Mouse (Mus musculus): ENCODE measurements around the gene Scn3b.

The Scn3b gene

DNA sequence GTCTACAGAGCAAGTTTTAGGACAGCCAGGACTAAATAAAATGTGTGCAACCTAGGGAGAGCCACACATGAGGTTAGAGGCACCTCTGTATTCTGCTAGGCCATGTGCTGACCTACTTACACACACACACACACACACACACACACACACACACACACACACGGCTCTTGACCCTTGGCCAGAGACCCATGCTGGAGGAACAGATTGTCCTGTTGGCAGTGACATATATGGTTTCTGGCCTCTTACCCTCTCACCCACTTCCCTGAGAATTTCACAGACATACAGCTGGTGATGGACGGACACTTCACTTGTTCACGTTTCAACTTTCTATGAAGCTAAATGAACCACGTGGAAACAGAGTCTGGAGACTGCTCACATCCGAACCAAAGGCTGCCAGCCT lies 49.8 kb downstream of the Scn3b start:
- no peak for DNase-seq

DNA sequence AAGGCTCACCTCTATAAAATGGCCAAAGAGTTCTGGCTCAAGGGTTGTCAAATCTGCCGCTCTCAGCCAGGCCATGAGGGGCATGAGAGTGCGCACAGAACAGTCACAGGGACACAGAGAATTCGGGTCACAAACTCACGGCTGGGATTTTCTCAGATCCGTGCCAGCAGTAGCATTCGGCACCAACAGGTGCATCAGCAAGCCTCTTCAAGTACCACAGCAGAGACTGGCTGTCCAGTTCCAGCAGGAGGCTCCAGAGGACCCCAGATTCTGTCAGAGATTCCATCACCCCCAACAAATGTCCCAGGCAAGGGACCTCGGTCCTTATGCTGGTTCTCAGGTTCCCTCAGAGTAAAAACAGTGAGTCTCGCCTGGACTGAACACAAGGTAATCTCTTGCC lies 51.4 kb downstream of the Scn3b start:
- DNase-seq: no peak

DNA sequence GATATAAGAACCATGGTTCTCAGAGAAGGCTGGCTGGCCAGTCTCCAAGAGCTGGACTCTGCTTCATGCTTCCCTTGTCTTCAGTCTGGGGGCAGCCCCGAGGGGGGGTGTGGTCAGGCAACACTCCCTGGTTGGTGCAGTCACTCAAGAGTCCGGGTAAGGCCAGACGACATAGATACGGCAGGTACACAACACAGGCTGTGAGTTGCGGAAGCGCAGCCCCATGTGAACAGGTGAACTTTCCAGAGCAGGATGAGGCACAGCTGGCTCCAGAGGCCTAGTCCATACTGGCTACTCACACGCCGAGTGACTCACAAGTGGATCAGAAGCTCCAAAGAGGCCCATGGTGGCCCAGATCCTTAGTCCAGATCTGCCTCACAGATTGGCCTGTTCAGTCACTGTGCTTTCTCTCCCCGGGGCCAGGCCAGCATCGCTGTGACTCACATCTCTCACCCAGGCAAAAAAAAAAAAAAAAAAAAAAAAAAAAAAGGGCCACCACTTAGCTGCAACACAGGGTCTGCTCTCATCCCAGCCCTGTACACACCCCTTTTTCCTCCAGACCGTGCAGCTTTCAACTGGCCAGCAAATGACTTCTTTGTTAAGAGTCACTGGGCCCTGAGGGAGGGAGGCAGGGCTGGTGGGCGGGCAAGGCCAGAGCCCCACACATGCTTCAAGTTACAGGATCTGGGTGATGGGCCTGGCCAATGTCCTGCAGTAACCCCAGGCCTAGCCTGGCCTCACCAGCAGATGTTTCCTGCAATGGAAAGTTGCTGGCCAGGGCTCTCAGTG lies 52.1 kb downstream of the Scn3b start:
- DNase-seq: peak; percentile 52

DNA sequence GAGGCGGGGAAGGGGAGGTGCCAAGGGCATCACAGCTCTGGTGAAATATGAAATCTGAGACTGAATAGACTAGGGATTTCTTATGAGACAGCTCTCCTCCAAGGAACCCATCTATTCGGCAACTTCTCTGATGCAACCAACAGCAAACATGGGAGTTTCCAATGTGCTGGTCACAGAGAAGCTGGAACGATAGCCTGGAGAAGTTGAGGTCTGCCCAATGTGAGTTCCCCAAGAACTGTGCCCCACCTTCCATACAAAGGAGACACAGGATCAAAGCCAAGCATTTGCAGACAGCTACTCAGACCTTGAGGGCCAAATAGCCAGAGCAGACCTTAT lies 52.6 kb downstream of the Scn3b start:
- DNase-seq: no peak

DNA sequence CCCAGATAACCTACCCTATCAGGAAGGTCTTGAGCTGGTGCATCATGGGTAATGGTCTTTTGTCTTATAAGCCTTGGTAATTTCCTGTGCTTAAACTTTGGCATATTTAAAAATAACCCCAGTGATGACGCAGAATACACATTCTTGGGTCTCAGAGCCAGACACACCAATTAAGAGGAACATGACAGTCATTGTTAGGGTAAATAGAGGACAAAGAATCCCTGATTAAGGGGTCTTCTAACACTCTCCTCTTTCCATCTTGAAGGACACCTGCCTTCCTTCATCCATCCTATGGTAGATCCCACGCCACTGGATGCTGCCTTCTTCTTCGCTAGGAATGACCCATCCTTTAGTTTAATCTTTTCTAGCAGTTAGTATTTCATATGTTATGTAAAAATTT lies 53.4 kb downstream of the Scn3b start:
- no peak for DNase-seq

DNA sequence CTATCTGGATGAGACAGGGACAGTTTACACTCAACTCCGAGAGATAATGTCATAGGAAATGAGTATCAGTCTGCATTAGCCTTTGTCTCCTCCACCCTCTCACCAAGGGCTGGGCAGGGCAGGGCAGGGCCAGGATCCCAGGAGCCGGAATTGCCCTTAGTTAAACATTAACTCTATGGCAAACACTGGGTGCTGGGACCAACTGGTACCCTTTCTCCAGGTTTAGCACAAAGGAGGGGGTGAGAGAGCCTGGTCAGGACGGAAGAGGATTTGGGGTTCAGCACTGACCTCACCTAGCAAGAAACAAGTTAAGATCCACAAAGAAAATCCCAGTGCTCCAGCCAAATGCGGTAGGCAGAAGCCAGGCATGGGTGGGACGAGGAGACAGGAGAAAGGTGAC lies 54.2 kb downstream of the Scn3b start:
- peak; percentile 44 for DNase-seq

DNA sequence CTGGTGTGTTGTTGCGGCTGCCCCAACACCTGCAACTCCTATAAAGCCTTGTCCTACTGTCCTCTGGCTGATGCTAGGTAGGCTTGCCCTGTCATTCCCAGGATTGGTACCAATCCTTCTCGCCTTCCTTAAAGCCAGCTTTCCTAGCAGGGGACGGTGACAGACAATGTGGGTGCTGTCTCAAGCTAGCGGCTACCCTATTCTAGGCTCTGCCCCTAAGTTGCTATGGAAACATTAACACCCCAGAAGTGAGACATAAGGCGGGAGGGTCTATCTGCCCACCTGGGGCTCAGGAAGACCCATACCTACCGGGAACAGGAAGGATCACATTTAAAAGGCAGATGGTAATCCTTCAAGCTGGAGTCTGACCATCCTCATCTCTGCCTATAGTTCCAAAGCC lies 54.8 kb downstream of the Scn3b start:
- DNase-seq: no peak

DNA sequence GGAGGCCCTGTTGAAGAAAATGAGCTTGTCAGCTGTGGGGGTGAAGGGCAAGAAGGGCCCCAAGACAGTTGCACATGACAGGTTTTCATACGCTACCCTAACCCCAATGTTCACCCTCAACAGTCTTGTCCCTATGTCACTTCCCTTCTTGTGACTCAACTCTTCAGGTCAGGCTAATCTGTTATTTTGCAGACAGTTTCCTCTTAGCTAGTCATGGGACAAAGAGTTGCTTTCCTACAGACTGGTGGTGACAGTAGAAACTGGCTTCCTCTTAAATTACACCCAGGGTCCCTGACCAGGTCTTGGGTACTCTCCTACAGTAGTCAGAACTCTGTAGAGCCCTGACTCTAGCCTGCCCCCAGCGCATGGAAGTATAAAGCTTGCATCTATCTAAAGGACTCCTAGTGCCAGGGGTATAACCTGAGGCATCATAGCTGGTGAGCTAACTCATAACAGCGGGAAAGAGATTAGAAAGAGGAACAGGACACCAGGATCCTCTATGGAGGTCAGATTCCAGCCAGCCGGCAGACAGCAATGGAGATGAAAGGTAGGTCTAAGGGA lies 55.3 kb downstream of the Scn3b start:
- no peak for DNase-seq

DNA sequence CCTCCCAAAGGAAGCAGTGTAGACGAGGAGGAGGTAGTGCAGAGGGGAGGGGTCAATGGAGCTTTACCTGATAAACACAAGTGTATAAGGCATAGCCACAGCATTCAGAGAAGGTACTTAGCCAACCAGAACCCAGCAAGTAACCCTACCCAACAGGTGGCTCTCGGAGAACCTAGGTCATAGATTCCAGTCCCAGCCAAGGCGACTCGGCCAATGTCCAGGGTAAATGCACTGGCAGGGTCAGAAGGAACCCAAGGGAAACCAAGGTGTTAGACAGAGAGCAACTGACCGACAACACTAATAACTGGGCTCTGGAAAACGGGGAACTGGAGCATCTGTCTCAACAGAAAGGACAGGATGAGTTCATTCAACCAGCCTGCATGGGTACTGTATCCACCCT lies 55.8 kb downstream of the Scn3b start:
- DNase-seq: no peak

DNA sequence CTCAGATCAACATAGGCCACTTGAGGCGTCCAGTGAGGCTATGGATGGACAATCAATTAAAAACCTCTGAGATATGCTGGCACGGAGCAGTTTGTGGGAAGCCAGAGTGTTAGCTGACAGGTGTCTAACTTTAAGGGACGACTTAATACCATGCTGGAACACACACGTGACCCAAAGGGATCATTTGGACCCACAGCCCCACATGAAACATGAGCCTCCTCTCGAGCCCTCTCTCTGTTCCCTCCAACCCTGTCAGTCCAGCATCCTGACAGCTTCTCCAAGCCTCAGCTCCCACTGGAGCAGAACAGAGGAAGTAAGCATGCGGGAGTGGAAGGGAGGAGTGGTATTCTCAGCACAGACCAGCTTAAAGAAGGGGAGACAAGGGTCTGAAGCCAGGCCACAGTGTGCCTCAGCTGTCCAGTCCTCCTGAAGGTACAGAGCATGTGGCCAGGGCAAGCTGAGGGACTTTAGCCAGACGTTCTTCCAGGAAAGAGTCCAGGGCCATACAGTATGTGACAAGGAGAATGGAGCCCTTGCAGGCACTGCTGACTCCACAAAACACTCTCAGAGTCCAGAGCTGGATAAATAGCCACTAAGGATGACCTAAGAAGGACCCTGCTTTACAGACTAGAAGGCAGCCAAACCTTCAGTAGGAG lies 57.4 kb downstream of the Scn3b start:
- no peak for DNase-seq

DNA sequence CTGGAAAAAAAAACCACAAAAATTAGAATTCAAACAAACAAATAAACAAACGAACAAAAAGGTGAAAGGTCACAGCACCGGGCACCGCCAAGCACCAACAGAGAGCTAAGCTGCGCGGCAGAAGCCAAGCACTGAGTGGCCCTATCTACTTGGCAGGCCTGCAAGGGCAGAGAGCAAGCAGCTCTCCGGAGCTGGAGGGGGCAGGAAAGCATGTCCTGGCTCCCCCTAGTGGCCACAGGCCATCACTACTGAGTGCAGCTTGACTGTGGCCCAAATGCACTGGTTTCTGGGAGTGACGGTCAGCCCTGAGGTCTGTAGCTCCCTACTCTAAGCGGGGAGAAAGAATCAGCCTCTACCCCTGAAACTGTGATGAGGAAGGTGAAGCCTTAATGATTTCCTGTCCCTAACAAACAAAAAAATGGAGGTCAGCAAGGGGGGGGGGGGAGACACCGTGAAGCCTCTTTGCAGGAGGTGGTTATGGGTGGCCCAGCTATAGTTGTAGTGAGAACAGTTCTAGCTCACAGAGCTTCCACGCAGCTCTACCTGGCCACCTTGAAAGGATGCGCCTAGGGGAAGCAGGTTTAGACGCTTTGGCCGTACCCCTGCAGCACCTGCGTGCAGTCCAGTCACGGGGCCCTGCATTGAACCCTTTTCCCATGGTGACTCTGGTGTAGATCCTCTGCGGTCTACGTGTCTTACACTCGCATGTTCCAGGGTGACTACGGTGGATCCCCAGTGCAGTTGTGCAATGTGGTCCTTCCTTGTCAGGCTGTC lies 61.8 kb downstream of the Scn3b start:
- DNase-seq: peak; percentile 83

DNA sequence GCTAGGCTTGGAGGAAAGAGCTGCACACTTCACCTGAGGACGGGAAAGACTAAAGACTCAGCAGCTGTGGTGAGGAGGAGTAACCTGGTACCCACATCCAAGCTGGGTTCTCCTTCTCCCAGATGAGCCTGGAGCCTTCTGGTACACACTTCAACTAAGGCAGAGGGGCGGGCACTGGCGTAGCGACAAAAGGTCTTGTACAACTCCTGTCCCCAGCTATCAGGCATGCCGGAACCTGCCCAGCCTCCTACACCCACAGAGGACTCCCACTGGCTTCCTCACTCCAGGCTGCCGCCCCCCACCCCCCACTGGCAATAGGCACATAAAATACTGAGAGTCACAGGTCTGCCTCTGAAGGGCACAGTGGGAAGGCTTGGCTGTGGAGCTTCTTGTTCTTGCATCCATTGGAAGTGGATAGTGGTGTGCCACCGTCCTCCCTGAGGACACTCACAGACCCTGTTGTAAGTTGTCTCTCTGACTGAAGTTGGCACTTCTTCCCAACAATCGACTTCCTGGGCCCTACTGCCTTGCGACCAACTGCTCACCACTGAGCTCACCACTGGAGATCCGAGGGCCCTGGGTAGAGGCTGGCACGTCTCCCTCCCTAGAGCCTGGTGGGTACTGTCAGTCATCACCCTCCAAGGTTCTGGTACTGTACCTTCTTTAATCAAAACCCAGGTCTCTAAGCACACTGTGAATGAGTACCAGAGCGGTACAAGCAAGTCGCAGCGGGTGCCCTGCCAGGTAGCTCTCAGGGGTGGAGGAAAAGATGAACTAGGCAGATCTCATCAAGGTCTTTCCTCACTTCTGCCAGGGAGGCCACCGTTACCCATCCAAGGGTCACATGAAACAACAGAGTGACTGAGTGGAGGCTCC lies 62.6 kb downstream of the Scn3b start:
- no peak for DNase-seq

DNA sequence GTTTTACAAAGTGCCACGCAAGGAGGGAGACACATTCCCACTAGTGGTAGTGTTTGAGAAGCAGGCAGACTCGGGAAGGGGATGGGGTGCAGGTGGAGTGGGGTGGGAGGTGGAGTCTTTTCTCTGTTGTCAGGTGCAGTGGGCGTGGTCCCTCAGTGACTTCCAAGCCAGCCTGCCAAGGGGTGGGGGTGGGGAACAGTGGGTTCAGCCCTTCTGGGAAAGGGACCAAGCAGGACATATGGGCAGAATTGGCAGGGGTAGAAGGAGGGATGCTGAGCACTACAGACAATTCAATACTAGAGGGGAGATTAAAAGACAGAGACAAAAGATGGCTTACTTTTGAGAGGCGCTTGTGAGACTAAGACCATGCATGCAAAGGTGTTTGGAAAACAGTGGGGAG lies 63.3 kb downstream of the Scn3b start:
- no peak for DNase-seq

DNA sequence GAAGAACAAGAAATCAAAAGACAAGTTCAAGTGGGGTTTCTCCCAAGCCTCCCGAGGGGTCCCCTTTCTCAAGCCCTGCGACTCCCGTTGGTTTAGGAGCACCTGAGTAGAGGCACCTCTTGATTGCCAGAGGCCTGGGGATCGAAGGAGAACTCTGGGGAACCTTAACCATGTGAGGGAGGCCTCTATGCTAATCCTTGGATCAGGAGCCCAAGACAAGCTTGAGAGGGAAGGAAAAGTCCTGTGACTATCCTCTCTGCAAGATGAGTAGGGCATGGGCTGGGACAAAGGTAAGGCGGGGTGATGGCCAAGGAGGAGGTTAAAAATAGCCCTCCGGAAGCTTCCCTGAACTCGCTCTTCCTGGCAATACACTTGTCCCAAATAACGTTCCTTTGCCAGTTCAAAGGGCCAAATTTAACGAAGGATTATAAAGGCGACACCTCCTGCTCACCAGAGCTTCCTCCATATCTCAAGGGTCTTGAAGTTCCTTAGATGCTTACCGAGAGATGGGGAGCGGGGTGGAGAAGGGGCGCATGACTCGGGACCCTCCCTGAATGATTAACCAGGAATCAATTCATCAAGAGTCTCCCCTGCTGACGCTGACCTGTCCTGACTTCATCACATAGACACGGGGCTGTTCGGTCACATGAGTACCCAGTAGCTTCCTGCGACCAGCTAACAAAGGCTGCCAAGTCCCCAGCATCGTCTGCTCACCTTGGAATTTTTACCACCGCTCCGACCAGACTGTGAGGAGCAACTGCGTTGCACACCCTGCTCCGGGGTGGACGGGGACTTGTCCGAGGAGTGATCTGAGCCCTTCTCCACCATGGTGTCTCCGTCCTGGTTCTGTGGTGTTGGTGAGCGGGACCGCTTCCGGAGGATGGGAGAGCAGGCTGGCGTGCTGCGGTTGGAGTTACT lies 64.0 kb downstream of the Scn3b start:
- DNase-seq: no peak

DNA sequence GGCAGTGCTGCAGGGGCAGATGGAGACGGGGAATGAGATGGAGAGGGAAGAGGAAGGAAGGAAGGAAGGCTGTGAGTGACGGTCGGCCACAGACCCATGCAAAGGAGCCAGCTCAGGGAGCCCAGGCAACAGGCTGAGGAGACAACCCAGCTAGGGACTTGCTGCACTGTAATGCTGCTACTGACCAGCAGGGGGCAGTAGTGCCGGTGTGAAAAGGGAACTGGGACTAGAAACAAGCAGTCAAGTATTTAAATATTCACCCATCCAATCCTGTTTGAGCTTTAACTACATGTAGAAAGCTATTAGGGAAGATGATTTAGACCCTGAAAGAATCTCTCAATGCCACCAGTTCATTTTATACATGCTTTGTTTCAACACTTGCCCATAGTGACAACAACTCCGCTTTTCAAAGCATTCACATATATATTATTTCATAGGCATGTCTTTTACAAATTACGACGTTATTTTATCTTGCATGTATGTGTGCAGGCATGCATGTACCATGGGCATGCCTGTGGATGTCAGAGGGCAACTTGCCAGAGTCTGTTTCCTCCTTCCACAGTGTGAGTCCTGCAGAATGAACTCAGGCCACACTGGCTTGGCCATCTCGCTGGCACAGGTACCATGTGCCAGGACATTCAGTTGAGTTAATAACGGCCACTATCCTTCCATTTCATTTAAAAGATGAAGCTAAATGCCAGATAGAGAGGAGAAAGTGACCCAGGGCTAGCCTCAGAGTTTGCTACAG lies 64.8 kb downstream of the Scn3b start:
- peak; percentile 73 for DNase-seq

DNA sequence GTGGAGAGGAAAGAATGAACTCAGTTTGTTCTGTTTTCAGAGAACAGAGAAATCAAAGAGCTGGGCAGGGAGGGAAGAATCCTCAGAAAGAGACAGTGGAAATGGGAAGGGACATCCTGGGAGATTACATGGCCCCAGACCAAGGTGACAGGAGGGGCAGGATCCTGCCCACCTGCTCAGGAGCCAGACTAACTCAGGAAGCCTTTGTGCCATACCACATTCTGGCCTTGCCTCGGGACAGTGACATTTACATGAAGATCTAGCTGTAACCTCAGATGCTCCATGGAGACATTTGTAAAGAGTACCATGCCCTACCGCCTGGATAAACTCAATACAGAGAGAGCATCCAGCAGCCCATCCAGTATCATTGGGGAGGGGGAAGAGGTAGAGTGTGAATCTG lies 65.6 kb downstream of the Scn3b start:
- no peak for DNase-seq

DNA sequence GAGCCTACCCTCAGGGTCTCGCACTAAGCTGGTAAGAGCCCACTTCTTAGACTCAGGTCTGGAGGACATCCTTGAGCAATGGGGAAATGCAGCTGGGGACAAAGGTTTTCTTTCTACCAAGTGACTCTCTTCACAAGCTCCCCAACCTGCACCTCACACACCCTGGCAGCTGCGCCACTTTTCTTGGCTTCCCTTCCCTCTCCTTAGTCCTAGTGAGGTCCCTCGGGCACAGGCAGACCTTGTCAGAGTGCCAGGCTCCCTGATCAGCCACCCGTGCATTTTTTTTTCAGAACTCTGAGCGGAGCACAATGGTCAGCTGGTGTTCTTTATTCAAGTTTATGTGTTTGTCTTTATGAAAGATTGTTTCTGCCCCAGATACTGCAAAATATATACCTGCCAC lies 67.7 kb downstream of the Scn3b start:
- no peak for DNase-seq

DNA sequence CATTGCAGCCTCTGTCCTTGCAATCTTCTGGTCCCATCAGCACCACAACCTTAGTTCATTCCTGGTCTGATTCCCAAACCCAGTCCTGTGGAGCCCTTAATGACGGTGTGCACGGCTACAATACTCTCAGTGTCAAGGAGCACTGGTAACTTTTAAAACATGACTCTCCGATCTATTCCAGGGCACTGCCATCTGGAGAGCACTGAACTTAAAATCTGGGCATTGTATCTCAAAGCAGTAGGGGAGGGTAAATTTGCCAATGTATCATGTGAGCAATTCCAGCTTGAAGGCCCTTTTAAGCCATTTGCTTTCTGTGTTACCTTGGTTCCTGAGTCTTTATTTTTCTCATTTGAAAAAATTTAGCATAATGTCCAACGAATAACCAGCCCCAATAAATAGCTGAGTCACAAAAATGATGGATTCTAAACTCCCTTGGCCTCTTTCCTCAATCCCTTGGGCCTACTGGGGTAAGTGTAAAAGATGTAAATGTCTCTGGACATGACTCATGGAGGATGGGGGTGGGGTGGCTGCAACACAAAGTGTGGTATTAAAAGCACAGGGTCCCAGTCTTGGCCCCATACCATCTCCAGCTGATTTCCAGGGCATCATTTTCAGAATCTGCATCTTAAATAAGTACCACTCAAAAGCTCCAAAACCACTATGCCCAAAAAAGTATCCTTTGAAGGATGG lies 68.3 kb downstream of the Scn3b start:
- no peak for DNase-seq

DNA sequence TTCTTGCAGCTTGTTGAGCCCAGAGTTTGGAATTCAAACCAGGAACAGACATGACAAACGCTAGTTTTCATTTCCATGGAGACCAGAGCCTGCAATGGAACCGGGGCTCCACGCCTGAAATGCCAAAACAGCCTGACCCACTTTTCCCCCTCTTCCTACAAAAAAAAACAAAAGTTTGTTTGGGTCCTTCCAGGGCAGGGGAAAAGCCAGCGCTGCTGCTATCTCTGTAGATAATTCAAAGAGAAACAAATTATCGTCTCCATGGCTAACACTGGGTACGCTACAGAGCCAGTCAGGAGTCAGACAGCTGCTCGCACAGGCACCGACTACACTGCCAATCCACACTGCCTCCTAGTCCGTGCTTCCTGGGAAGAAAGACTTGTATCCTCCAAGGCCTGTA lies 70.6 kb downstream of the Scn3b start:
- no peak for DNase-seq

All from liver (tissue).